ENCODE assay signal across 8 mouse cellular contexts in genomic region chrX:36599656-36600055, GRCm38 (mm10). TPM values are rescaled to one million over a fixed set of nuclear protein-coding genes. Genes with fewer than 3 reads are reported as not detected.
A peak's percentile ranks its signal among the peaks of the same experiment; 100 is the strongest.
DNase-seq lines count a peak whose midpoint lies in the region; ATAC-seq and TF ChIP-seq lines count a peak whose summit lies in the region.

No protein-coding gene starts in this region.

- DNase-seq in liver, adult 2 months (ENCODE audit: extremely low read depth, low read depth, low spot score), result peak; percentile 72
- DNase-seq in liver, result no peak
- peak; percentile 2 for DNase-seq in embryo, embryonic 9.5 days (ENCODE audit: extremely low spot score)
- no peak for DNase-seq in layer of hippocampus, postnatal 10 days (ENCODE audit: low spot score in 2 of 2)
- DNase-seq in cerebellum, adult 9-11 months, result no peak
- DNase-seq in urinary bladder, postnatal 4 days (ENCODE audit: low spot score in 2 of 2), result no peak

- H3K4me1 ChIP-seq in liver, adult 2 months (ENCODE audit: control insufficient read depth, insufficient read depth, low read length), result peaks cover 9% of the 10 kb centered on the region; the same call in 1 of the 2 replicates
- H3K4me1 ChIP-seq in intestine, embryonic 15.5 days (replicated peaks), result no peaks in the 10 kb centered on the region
- H3K4me1 ChIP-seq in neural tube, embryonic 12.5 days, result peaks cover 9% of the 10 kb centered on the region

- H3K4me3 ChIP-seq in liver, adult 2 months (ENCODE audit: insufficient read depth, low read depth, low read length), result peak overlapping the region; percentile 83
- H3K4me3 ChIP-seq in intestine, embryonic 15.5 days (replicated peaks), result peak overlapping the region; percentile 62; the same call in 1 of the 2 replicates
- peak overlapping the region; percentile 55 for H3K4me3 ChIP-seq in neural tube, embryonic 12.5 days

- H3K27me3 ChIP-seq in liver, adult 2 months (ENCODE audit: control insufficient read depth, insufficient read depth, low read length), result no peaks in the 10 kb centered on the region
- no peaks in the 10 kb centered on the region for H3K27me3 ChIP-seq in intestine, embryonic 15.5 days (replicated peaks)
- H3K27me3 ChIP-seq in neural tube, embryonic 12.5 days (replicated peaks), result no peaks in the 10 kb centered on the region

- H3K9me3 ChIP-seq in intestine, embryonic 15.5 days, result no peaks in the 10 kb centered on the region
- H3K9me3 ChIP-seq in neural tube, embryonic 12.5 days, result no peaks in the 10 kb centered on the region

- no peak for TF ChIP-seq POLR2A in liver, adult 2 months (IDR thresholded peaks at IDR 0.05; ENCODE audit: extremely low read depth, insufficient read depth, low read length)

- TF ChIP-seq CTCF in liver, adult 2 months (IDR thresholded peaks at IDR 0.05; ENCODE audit: low read depth, low read length), result no peak

- no peak for ATAC-seq in intestine, embryonic 15.5 days
- no peak for ATAC-seq in neural tube, embryonic 12.5 days (ENCODE audit: low FRiP score, low read depth)

- peak overlapping the region; percentile 59 for H3K4me2 ChIP-seq in intestine, embryonic 15.5 days (replicated peaks)
- peak overlapping the region; percentile 60 for H3K4me2 ChIP-seq in neural tube, embryonic 12.5 days (replicated peaks)

- peak overlapping the region; percentile 58 for H3K27ac ChIP-seq in liver, adult 2 months (replicated peaks; ENCODE audit: insufficient read depth, low read depth, low read length)
- no peak overlapping the region for H3K27ac ChIP-seq in intestine, embryonic 15.5 days
- H3K27ac ChIP-seq in neural tube, embryonic 12.5 days, result no peak overlapping the region

- H3K9ac ChIP-seq in liver, adult 2 months (ENCODE audit: low read depth, low read length), result peak overlapping the region; percentile 88
- no peak overlapping the region for H3K9ac ChIP-seq in intestine, embryonic 15.5 days
- peak overlapping the region; percentile 80 for H3K9ac ChIP-seq in neural tube, embryonic 12.5 days

- H3K36me3 ChIP-seq in liver, adult 2 months (ENCODE audit: control insufficient read depth, insufficient read depth, low read length), result peaks cover 17% of the 10 kb centered on the region
- no peaks in the 10 kb centered on the region for H3K36me3 ChIP-seq in intestine, embryonic 15.5 days
- peaks cover 6% of the 10 kb centered on the region; the same call in 1 of the 2 replicates for H3K36me3 ChIP-seq in neural tube, embryonic 12.5 days

- peaks cover 4% of the 10 kb centered on the region; the same call in 1 of the 2 replicates for H3K79me2 ChIP-seq in liver, adult 2 months (ENCODE audit: control insufficient read depth, insufficient read depth, low read length)

- 12% methylated on average over 3 of the region's 3 CpGs for WGBS in liver, adult 2 months
- 55% methylated on average over 3 of the region's 3 CpGs for WGBS in intestine, embryonic 15.5 days
- 40% methylated on average over 3 of the region's 3 CpGs for WGBS in neural tube, embryonic 12.5 days

RNA-seq across cellular contexts. Expression of gene Pgrmc1, which starts 1.6 kb away (rescaled TPM):
- 1,285 and 1,377 TPM in 2 replicates for total RNA-seq in liver, adult 2 months (2014; rRNA removed)
- 669 and 710 TPM in 2 replicates for polyA plus RNA-seq in liver, adult 2 months (2012; rRNA removed)
- polyA plus RNA-seq in intestine, embryonic 15.5 days (2015; fragmentation: Nextera tagmentation; extraction: Ambion mirVana), result 203 and 215 TPM in 2 replicates
- polyA plus RNA-seq in neural tube, embryonic 12.5 days (2016; fragmentation: Nextera tagmentation; extraction: Ambion mirVana), result 393 TPM in 2 replicates
- 100 to 1,000 TPM; 304 to 309 TPM for total RNA-seq in layer of hippocampus, postnatal 10 days (2021)

RNA-seq across cellular contexts. Expression of gene Akap17b, which starts 45.5 kb away (rescaled TPM):
- total RNA-seq in liver, adult 2 months (2014; rRNA removed), result 1.5 and 1.9 TPM in 2 replicates
- 0.48 and 0.55 TPM in 2 replicates for polyA plus RNA-seq in liver, adult 2 months (2012; rRNA removed)
- polyA plus RNA-seq in intestine, embryonic 15.5 days (2015; fragmentation: Nextera tagmentation; extraction: Ambion mirVana), result 2.4 and 2.5 TPM in 2 replicates
- 4.0 and 4.2 TPM in 2 replicates for polyA plus RNA-seq in neural tube, embryonic 12.5 days (2016; fragmentation: Nextera tagmentation; extraction: Ambion mirVana)
- total RNA-seq in layer of hippocampus, postnatal 10 days (2021), result 1 to 10 TPM; 9.0 to 9.8 TPM

Comparison
In these comparisons a context has a peak if more than half of its experiments do, and no peak if none do; other contexts are left out.
1. DNase-seq: peak in liver, adult 2 months (single experiment) and embryo, embryonic 9.5 days (single experiment); none in liver (single experiment), layer of hippocampus, postnatal 10 days (0 of 2), cerebellum, adult 9-11 months (single experiment) and urinary bladder, postnatal 4 days (0 of 2).
2. Peak in every context shown above with its lines, with median percentiles within 50 percentile points of each other: H3K4me3 ChIP-seq.